Mouse (Mus musculus) kidney, postnatal 14 days (tissue): ENCODE data around the gene Wdr63.

ENCODE experiments used
- DNase-seq: peaks from one replicate; pipeline ENCODE4 v3.0.0; 2022; ENCODE audit warnings: mixed read lengths

Wdr63 gene

GRCm38 (mm10) chr3:146053082-146053814 is 54.7 kb downstream of the Wdr63 start:
- DNase-seq: no peak

GRCm38 (mm10) chr3:146051277-146052007 is 56.5 kb downstream of the Wdr63 start:
- DNase-seq: peak; percentile 61

- DNase-seq: no peak
These were observed 58.0 kb downstream of the Wdr63 start for GRCm38 (mm10) chr3:146049951-146050350.

GRCm38 (mm10) chr3:146047704-146048207 is 60.2 kb downstream of the Wdr63 start:
- peak; percentile 75 for DNase-seq

GRCm38 (mm10) chr3:146046076-146046475 is 61.9 kb downstream of the Wdr63 start:
- no peak for DNase-seq

GRCm38 (mm10) chr3:146044977-146045376 is 63.0 kb downstream of the Wdr63 start:
- DNase-seq: peak; percentile 42

- DNase-seq: no peak
These were observed 66.5 kb downstream of the Wdr63 start for GRCm38 (mm10) chr3:146041382-146041781.

- DNase-seq: no peak
These were observed 68.6 kb downstream of the Wdr63 start for GRCm38 (mm10) chr3:146039132-146039903.

- DNase-seq: peak; percentile 67
These were observed 70.0 kb downstream of the Wdr63 start for GRCm38 (mm10) chr3:146037906-146038305.

GRCm38 (mm10) chr3:146032976-146033375 is 75.0 kb downstream of the Wdr63 start:
- no peak for DNase-seq

GRCm38 (mm10) chr3:146030255-146030836 is 77.6 kb downstream of the Wdr63 start:
- no peak for DNase-seq

GRCm38 (mm10) chr3:146029234-146029633 is 78.7 kb downstream of the Wdr63 start:
- DNase-seq: no peak

GRCm38 (mm10) chr3:146028406-146028805 is 79.5 kb downstream of the Wdr63 start:
- no peak for DNase-seq

- no peak for DNase-seq
These were observed 80.8 kb downstream of the Wdr63 start for GRCm38 (mm10) chr3:146027116-146027515.

- no peak for DNase-seq
These were observed 82.4 kb downstream of the Wdr63 start for GRCm38 (mm10) chr3:146025499-146025898.

- no peak for DNase-seq
These were observed 83.2 kb downstream of the Wdr63 start for GRCm38 (mm10) chr3:146024746-146025145.

GRCm38 (mm10) chr3:146022232-146022631 is 85.7 kb downstream of the Wdr63 start:
- no peak for DNase-seq

GRCm38 (mm10) chr3:146017521-146017920 is 90.4 kb downstream of the Wdr63 start:
- no peak for DNase-seq

GRCm38 (mm10) chr3:146016979-146017378 is 91.0 kb downstream of the Wdr63 start:
- DNase-seq: no peak

GRCm38 (mm10) chr3:146014321-146014720 is 93.6 kb downstream of the Wdr63 start:
- DNase-seq: no peak

GRCm38 (mm10) chr3:146013490-146013889 is 94.4 kb downstream of the Wdr63 start:
- DNase-seq: no peak

GRCm38 (mm10) chr3:146011544-146012218 is 96.2 kb downstream of the Wdr63 start:
- no peak for DNase-seq
